Mouse (Mus musculus): ENCODE measurements around the gene Prr36. TPM values are rescaled to one million over a fixed set of nuclear protein-coding genes. Genes with fewer than 3 reads are reported as not detected.
A peak's percentile ranks its signal among the peaks of the same experiment; 100 is the strongest.

The Prr36 gene
- polyA plus RNA-seq, 1 experiment from 2014 or later: 4.9 TPM

DNA sequence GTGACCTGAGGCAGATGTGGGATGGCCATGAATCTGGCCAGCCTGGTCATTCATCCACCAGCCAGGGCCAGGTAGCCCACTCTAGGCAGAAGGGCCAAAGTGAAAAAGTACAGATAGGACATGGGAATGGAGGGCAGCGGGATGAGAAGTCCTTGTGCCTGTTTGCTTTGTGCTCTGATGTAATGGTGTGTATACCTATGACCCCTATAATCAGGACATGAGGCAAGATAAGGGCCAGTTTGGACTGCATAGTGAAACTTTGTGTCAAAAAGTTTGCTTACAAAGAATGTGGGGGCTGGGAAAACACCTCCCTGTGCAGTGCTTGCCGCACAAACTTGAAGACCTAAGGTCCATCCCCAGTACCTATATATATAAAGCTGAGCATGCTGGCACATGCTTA is 31.1 kb downstream of the Prr36 start:
- Histone ChIP-seq H3K36me3 (peaks cover 43% of the 10 kb centered on the region), H3K4me2 (no peak overlapping the region), H3K9me3 (replicated peaks) (no peaks in the 10 kb centered on the region), H3K4me1 (no peaks in the 10 kb centered on the region), H3K9ac (no peak overlapping the region), H3K4me3 (replicated peaks) (no peak overlapping the region), H3K27ac (no peak overlapping the region), H3K27me3 (no peaks in the 10 kb centered on the region)
- no peak for ATAC-seq (replicated peaks; ENCODE audit: low FRiP score)
- 98% methylated on average over 2 of the region's 2 CpGs for WGBS

DNA sequence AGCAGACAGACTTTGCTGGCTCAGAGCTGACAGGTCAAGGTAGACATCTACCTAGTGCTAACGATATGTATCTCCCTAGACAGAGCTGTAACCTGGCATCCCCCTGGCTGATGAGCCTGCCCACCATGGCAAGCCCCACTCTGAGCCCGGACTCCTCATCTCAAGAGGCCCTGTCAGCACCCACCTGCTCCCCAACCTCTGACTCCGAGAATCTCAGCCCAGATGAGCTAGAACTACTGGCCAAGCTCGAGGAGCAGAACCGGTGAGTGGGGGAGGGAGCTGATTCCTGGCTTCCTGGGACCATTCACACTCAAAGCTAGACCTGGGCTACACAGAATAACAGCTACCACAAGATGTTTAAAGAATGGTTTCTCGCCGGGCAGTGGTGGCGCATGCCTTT is 33.9 kb downstream of the Prr36 start:
- H3K9me3 ChIP-seq (replicated peaks): no peaks in the 10 kb centered on the region
- no peak overlapping the region for H3K4me2 ChIP-seq
- no peaks in the 10 kb centered on the region for H3K27me3 ChIP-seq
- WGBS: 82% methylated on average over 8 of the region's 8 CpGs
- no peak overlapping the region for H3K27ac ChIP-seq
- no peak overlapping the region for H3K9ac ChIP-seq
- ATAC-seq (replicated peaks; ENCODE audit: low FRiP score): no peak
- no peaks in the 10 kb centered on the region for H3K4me1 ChIP-seq
- H3K36me3 ChIP-seq: peaks cover 41% of the 10 kb centered on the region
- H3K4me3 ChIP-seq (replicated peaks): no peak overlapping the region

DNA sequence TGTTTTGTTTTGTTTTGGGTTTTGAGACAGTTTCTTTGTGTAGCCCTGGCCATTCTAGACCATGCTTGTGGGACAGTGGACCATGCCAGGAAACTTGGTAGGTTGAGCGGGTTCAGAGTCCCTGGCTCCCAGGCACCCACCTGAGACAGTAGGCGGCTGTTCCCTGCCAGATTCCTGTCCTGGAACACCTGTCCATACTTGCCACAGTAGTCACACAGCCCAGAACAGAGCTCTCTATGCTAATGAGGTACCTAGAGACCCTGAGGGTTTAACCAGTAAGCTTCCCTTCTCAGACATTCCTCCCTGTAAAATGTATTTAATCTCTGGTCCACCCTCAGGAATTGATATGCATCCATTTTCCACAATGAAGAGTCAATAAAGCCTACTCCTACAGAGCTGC is 43.2 kb downstream of the Prr36 start:
- H3K4me3 ChIP-seq (replicated peaks): no peak overlapping the region
- H3K4me1 ChIP-seq: no peaks in the 10 kb centered on the region
- H3K36me3 ChIP-seq: no peaks in the 10 kb centered on the region
- no peak overlapping the region for H3K4me2 ChIP-seq
- ATAC-seq (replicated peaks; ENCODE audit: low FRiP score): no peak
- H3K27ac ChIP-seq: no peak overlapping the region
- no peaks in the 10 kb centered on the region for H3K9me3 ChIP-seq (replicated peaks)
- H3K27me3 ChIP-seq: no peaks in the 10 kb centered on the region
- H3K9ac ChIP-seq: no peak overlapping the region
- WGBS: 70% methylated on average over 2 of the region's 2 CpGs

DNA sequence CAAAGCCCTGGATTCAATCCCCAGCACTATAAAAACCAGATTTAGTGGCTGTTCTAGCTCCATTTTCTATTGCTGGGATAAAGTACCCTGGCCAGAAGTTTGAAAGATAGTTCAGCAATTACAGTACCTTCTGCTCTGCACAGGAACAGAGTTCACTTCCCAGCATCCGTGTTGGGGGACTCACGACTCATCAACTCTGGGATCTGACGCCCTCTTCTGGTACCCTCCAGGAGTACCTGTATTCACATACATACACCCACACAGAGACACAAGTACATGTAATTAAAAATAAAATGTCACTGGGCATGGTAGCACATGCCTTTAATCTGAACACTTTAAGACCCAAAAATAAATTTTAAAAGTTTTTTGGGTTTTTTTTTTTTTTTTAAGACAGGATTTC is 44.8 kb downstream of the Prr36 start:
- no peak for ATAC-seq (replicated peaks; ENCODE audit: low FRiP score)
- Histone ChIP-seq H3K4me2 (no peak overlapping the region), H3K27ac (no peak overlapping the region), H3K9ac (no peak overlapping the region), H3K36me3 (no peaks in the 10 kb centered on the region), H3K27me3 (no peaks in the 10 kb centered on the region), H3K4me3 (replicated peaks) (no peak overlapping the region), H3K9me3 (replicated peaks) (no peaks in the 10 kb centered on the region), H3K4me1 (peaks cover 2% of the 10 kb centered on the region; the same call in 1 of the 2 replicates)
- 71% methylated on average over 3 of the region's 3 CpGs for WGBS

DNA sequence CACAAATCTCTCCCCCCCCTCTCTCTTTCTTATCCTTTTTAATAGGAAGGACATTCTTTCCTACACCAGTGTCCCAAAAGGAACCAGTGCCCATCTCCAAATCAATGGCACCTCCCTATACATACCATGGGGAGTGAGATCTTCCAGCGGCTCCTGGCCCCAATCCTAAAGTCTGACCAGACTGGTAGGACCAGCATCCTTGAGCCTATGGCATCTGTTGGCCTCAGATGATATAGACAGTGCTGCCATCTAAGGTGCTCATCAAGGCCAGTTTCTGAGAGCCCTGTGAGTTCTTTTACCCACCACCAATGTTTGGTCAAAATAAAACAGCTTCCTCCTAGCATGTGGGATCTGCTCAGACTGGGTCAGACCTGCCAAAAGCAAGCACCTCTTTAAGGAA is 49.3 kb downstream of the Prr36 start:
- H3K4me3 ChIP-seq (replicated peaks): no peak overlapping the region
- H3K4me1 ChIP-seq: peaks cover 11% of the 10 kb centered on the region
- no peak overlapping the region for H3K27ac ChIP-seq
- no peaks in the 10 kb centered on the region for H3K36me3 ChIP-seq
- 94% methylated on average over 1 of the region's 1 CpGs for WGBS
- no peaks in the 10 kb centered on the region for H3K9me3 ChIP-seq (replicated peaks)
- H3K9ac ChIP-seq: no peak overlapping the region
- H3K27me3 ChIP-seq: no peaks in the 10 kb centered on the region
- no peak overlapping the region for H3K4me2 ChIP-seq
- no peak for ATAC-seq (replicated peaks; ENCODE audit: low FRiP score)

DNA sequence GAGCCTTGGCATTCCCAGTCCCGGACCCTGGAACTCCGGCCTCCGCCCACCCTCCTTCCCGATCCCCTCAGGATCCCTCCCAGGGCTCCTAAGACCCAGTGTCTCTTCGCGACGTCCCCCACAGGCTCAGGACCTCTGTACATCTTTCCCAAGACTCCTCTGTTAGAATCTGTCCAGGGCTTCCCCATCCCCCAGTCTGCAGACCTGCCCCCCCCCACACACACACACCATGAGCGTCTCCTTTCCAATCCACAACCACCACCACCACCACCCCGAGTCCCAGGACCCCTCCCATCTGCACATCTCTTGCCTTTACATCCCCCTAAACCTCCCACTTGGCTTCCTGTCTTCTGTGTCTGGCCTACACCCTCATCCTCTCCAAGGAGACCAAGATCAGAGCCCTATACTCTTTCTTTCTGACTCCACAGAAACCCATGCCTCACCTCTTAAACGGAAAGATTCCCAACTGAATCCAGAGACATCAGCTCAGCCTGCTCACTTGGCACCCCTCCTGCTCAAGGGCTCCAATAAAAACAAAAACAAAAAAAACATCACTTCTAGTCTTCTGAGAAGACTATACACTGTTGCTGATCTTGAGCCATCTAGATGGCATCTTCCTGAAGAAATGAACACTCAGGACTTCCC is 50.3 kb downstream of the Prr36 start:
- H3K36me3 ChIP-seq: no peaks in the 10 kb centered on the region
- H3K27me3 ChIP-seq: no peaks in the 10 kb centered on the region
- peak; percentile 3; the same call in 1 of the 2 replicates for ATAC-seq (replicated peaks; ENCODE audit: low FRiP score)
- peak overlapping the region; percentile 59 for H3K4me3 ChIP-seq (replicated peaks)
- H3K9me3 ChIP-seq (replicated peaks): no peaks in the 10 kb centered on the region
- peak overlapping the region; percentile 65 for H3K9ac ChIP-seq
- 12% methylated on average over 10 of the region's 10 CpGs for WGBS
- peak overlapping the region; percentile 80 for H3K4me2 ChIP-seq
- H3K4me1 ChIP-seq: peaks cover 11% of the 10 kb centered on the region
- no peak overlapping the region for H3K27ac ChIP-seq

DNA sequence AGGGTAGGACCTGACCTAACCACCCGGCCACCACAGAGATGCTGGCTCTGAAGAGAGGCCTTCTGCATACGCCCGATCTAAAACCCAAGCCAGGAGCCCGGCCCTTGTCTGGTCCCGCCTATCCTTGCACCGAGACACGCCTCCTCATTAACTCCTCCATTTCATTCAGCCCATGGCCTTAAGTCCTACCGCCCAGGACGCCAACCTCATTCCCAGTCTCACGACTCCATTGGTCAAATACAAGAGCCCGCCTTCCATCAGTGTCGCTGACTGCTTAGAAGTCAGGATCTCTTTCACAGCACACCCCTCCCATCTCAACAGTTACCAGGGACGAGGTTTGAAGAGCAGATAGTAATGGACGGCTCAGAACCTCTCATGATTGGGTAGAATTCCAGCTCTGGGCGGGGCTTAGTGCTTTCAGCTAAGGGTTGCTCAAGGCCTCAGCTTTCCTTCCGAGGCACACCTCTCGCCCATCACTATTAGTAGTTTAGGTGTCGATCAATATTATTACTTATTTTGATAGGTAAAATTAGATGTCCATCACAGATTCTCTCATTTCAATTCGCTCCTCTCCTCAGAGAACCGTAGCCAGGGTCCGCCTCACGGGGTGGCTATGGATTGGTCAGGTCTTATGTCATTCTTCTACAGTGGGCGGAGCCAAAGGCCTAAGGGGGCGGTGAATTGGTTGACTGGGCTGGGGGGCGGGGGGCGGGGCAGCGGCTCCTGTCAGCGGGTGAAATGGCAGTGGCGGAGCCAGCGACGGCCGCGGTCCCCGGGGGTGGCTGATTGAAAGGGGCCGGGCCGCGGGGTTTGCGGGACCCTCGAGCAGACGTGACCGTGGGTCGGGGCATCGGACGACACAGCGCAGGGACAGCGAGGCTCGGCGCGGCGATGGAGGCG is 51.2 kb downstream of the Prr36 start, which contains the start of gene Evi5l:
TSS of gene Evi5l (plus strand) at position 716 of the 900 bp plus-strand sequence.
- Histone ChIP-seq H3K4me1 (peaks cover 11% of the 10 kb centered on the region), H3K27ac (peak within 1 kb of the TSS; percentile 58; the same call in 1 of the 2 replicates), H3K9ac (peak within 1 kb of the TSS; percentile 65), H3K9me3 (replicated peaks) (no peaks in the 10 kb centered on the region), H3K4me3 (replicated peaks) (peak within 1 kb of the TSS; percentile 59), H3K36me3 (no peaks in the 10 kb centered on the region), H3K4me2 (peak within 1 kb of the TSS; percentile 80), H3K27me3 (no peaks in the 10 kb centered on the region)
- ATAC-seq (replicated peaks; ENCODE audit: low FRiP score): peak; percentile 99
- WGBS: under 1% methylated on average over 51 of the region's 51 CpGs

DNA sequence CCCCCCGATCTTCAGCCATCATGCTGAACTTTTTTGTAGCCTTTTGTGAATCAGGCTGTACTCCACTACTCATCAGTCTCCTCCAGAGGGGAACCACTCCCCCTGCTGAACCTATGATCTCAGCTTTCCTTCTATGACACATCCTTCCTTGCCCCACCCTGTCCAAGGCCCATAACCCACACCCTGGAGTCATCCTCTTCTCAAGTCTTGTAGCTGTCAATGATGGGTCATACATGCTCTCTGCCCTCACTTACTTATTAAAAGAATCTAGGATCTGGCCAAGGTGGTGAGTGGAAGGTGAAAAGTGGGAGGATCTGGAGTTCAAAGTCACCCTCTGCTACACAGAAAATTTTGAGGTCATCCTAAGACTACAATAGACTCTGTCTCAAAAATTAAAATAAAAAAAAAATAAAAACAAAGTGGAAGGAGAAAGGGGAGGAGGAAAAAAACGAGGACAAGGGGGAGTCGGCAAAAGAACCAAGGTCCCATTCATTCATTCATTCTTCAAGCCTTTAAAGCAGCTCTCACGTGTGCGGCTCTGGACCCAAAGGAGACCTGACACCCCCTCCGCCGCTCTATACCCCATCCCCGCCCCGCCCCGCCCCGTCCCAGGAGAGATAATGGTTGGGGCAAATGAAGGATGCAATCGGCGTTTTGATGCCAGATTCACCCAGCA is 51.9 kb downstream of the Prr36 start:
- Histone ChIP-seq H3K4me3 (replicated peaks) (peak overlapping the region; percentile 59), H3K36me3 (no peaks in the 10 kb centered on the region), H3K9ac (peak overlapping the region; percentile 50), H3K27me3 (no peaks in the 10 kb centered on the region), H3K4me2 (peak overlapping the region; percentile 72), H3K9me3 (replicated peaks) (no peaks in the 10 kb centered on the region), H3K4me1 (peaks cover 11% of the 10 kb centered on the region), H3K27ac (peak overlapping the region; percentile 58; the same call in 1 of the 2 replicates)
- no peak for ATAC-seq (replicated peaks; ENCODE audit: low FRiP score)
- WGBS: 9% methylated on average over 13 of the region's 13 CpGs

DNA sequence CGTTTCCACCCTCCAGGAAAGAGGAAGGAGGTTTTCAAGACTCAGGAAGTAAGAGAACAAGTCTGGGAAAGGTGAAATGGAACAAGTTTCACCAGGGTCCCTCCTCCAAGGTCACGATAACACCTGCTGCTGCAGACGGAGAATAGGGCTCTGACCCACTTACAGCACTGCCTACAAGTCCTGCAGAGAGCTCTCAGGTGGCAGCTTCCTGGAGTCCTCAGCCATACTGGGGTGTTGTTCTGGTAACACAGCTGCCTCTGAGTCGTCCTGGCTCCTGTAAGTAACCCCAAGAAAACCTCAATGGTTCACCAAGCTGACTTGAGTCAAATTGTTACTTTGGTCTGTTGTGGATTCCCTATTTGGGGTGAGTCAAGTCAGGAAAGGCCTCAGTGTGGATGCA is 54.5 kb downstream of the Prr36 start:
- ATAC-seq (replicated peaks; ENCODE audit: low FRiP score): no peak
- no peak overlapping the region for H3K4me2 ChIP-seq
- no peaks in the 10 kb centered on the region for H3K36me3 ChIP-seq
- H3K27ac ChIP-seq: no peak overlapping the region
- H3K4me1 ChIP-seq: peaks cover 9% of the 10 kb centered on the region
- WGBS: 51% methylated on average over 4 of the region's 4 CpGs
- no peak overlapping the region for H3K4me3 ChIP-seq (replicated peaks)
- H3K27me3 ChIP-seq: no peaks in the 10 kb centered on the region
- H3K9me3 ChIP-seq (replicated peaks): no peaks in the 10 kb centered on the region
- no peak overlapping the region for H3K9ac ChIP-seq

Other genes starting within 250 kb of the Prr36 start
- gene Cd209f, start 111.6 kb downstream of the Prr36 start, polyA plus RNA-seq (2015; fragmentation: Nextera tagmentation; extraction: Ambion mirVana): not detected in 2 replicates
- not detected in 2 replicates for gene Cd209g, start 83.4 kb downstream of the Prr36 start, polyA plus RNA-seq (2015; fragmentation: Nextera tagmentation; extraction: Ambion mirVana)
- 23.7 and 28.8 TPM in 2 replicates for gene Evi5l, start 50.9 kb downstream of the Prr36 start, polyA plus RNA-seq (2015; fragmentation: Nextera tagmentation; extraction: Ambion mirVana)
- 0.78 and 1.0 TPM in 2 replicates for gene Lrrc8e, start 9.4 kb upstream of the Prr36 start, polyA plus RNA-seq (2015; fragmentation: Nextera tagmentation; extraction: Ambion mirVana)
- 28.0 and 31.5 TPM in 2 replicates for gene Map2k7, start 21.3 kb upstream of the Prr36 start, polyA plus RNA-seq (2015; fragmentation: Nextera tagmentation; extraction: Ambion mirVana)
- gene Gm49320, start 21.4 kb upstream of the Prr36 start, polyA plus RNA-seq (2015; fragmentation: Nextera tagmentation; extraction: Ambion mirVana): 0.86 and 0.91 TPM in 2 replicates
- 3.8 and 6.5 TPM in 2 replicates for gene Tgfbr3l, start 30.8 kb upstream of the Prr36 start, polyA plus RNA-seq (2015; fragmentation: Nextera tagmentation; extraction: Ambion mirVana)
- 56.1 and 62.9 TPM in 2 replicates for gene Snapc2, start 35.6 kb upstream of the Prr36 start, polyA plus RNA-seq (2015; fragmentation: Nextera tagmentation; extraction: Ambion mirVana)
- gene Ctxn1, start 41.8 kb upstream of the Prr36 start, polyA plus RNA-seq (2015; fragmentation: Nextera tagmentation; extraction: Ambion mirVana): 98.6 and 110 TPM in 2 replicates
- gene Timm44, start 58.5 kb upstream of the Prr36 start, polyA plus RNA-seq (2015; fragmentation: Nextera tagmentation; extraction: Ambion mirVana): 64.5 and 69.5 TPM in 2 replicates
- gene Ccl25, start 107.8 kb upstream of the Prr36 start, polyA plus RNA-seq (2015; fragmentation: Nextera tagmentation; extraction: Ambion mirVana): 17.2 and 18.2 TPM in 2 replicates
- gene Elavl1, start 108.0 kb upstream of the Prr36 start, polyA plus RNA-seq (2015; fragmentation: Nextera tagmentation; extraction: Ambion mirVana): 257 and 267 TPM in 2 replicates